Mouse (Mus musculus) gastrocnemius, postnatal 10 days (tissue): Measurements from ENCODE around the gene Fgf11. TPM values are rescaled to one million over a fixed set of nuclear protein-coding genes. Genes with fewer than 3 reads are reported as not detected.
A peak's percentile ranks its signal among the peaks of the same experiment; 100 is the strongest.

ENCODE experiments used
- DNase-seq: peaks from one replicate; pipeline ENCODE4 v3.0.0; 2021; ENCODE audit warnings: mixed read lengths
- total RNA-seq, 2 experiments: library from RNA; stranded (reverse); gene quantifications; 2 replicates each; pipeline ENCODE4 v1.2.3; 2021

Gene Fgf11
- total RNA-seq, 2 experiments from 2014 or later: 10.5 to 12.2 TPM

GRCm38 (mm10) chr11:69816520-69816919 lies 14.9 kb upstream of the Fgf11 start:
- no peak for DNase-seq

DNA sequence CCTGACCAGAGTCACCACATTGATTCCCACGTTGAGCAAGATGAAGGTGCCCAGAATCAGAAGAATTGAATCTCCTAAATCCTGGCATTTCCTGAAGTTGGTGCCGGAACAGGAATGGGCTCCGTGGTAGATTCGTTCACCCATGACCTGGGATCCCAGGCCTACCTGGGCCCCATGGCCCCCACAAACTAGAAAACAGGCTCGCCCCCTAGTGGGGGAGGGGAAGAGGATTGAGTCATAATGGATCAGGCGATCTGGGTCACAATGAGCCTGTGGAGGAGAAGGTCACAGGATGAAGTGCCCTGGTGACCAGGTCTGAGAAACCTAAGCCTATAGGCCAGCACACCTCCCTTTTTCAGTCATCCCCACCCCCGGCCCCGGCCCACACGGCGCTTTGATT lies 13.5 kb upstream of the Fgf11 start, which contains the start of gene Gm39566:
Gene Gm39566, minus strand, starts transcription at position 144 of the 400 bp plus-strand sequence.
- DNase-seq: no peak

- DNase-seq: no peak
Observed at GRCm38 (mm10) chr11:69810280-69810679, 8.6 kb upstream of the Fgf11 start.

GRCm38 (mm10) chr11:69807641-69808040 lies 6.0 kb upstream of the Fgf11 start:
- no peak for DNase-seq

DNA sequence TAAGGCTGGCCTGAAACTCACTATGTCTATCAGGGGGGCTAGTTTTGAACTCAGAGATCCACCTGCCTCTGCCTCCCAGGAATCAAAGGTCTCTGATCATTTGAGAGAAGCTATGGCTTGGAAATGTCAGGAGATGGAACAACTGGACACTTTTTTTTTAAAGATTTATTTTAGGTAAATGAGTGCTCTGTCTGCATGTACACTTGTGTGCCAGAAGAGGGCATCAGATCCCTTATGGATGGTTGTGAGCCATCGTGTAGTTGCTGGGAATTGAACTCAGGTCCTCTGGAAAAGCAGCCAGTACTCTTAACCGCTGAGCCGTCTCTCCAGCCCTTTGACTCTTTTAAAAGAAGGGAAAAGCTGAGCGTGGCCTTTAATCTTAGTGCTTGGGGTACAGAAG lies 4.7 kb upstream of the Fgf11 start:
- no peak for DNase-seq

DNA sequence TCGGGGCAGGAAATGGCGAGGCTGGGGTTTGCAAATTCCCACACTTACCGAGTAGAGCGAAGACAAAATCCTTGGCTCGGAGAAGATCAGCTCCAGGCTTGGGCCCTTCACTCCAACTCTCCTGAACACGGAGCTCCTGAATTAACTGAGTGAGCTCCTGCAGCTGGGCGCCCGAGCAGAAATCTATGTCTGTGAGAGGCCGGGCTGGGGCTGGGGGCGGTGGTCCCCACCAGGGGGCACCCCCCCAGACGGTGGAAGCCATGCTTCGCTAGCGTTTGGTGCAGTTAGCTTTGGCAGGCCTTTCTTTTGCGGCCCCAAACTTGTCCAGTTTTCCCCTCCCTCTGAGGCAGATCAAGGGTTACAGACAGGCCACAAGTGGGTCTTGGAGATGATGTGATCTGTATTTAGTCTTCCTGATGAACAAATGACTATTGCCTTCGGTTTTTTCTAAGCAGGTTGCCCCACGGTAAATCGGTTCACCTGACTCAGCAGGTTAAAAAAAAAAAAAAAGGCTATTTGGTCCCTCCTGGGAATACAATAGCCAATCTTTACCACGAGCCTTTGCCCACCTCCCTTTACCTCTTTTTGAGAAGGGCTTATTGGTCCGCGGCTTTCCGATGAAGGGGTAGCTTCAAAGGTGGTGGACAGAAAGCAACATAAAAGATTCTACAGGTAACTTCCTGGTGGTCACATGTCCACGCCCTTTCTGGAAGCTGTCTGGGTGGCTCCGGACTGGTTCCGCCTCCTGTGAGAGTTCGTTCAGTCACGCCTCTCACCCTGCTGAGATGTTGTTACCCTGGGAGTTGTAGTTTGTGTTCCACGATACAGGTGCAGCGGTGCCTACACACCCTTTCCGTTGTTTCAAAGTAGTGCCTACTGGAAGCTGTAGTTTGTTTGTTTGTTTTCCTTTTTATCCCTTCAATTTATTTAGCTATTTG lies 3.6 kb upstream of the Fgf11 start, which contains the start of gene Tmem102:
Gene Tmem102, minus strand, starts transcription at position 653 of the 938 bp plus-strand sequence.
- DNase-seq: no peak

DNA sequence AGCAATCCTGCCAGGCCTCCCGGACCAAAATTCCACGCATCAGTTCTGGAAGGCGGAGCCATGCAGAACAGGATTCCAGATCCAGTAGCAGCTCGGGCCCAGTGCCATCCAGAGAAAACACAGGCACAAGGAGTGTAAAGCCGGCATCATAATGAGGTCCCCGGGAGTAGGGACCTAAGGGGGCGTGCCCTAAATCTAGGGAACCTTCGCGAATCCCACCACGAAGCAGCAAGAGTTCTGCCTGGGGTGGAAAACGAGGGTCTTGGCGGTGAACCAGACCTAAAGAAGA lies 2.9 kb upstream of the Fgf11 start:
- peak; percentile 45 for DNase-seq

GRCm38 (mm10) chr11:69803786-69804651 lies 2.4 kb upstream of the Fgf11 start:
- peak; percentile 76 for DNase-seq

GRCm38 (mm10) chr11:69803328-69803727 lies 1.7 kb upstream of the Fgf11 start:
- DNase-seq: no peak

- peak; percentile 88 for DNase-seq
Observed at GRCm38 (mm10) chr11:69802648-69803105, 1.0 kb upstream of the Fgf11 start.

DNA sequence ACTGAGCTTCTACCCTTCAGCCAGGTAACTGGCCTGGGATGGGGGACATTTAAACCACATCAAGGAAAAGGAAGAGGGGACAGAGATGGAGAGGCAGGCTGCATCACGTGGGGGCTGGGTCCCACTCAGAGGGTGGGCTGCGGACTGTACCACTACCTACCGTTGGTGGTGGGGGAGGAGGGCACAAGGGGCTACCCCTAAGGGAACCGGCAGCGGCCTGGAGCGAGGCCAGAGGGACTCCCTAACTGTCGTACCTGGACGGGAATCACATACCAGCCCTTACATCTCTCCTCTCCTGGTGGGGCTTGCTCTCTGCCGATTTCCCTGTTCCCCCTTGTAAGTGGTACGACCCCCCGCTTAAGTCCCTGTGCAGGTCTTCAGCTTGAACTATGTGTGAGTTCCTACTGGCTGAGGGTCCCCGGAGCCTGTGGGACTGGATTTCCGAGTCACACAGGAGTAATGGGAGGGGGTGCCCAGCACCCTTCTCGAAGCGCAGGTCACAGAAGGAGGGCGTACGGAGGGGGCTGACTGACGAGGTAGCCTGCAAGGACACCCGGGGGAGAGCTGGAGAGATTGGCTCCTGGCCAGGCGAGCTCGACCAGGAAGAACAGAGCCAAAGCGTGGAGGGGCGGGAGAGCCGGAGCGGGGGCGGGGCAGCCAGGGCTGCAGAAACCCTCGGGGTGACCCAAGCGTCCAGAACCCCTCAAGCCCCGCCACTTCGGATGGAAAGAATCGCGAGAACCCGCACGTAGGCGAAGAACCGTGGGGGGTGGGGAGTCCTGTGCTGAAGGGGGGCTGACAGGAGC lies 1.1 kb downstream of the Fgf11 start:
- peak; percentile 79 for DNase-seq

- DNase-seq: peak; percentile 79
Observed at GRCm38 (mm10) chr11:69800138-69800391, 1.6 kb downstream of the Fgf11 start.

GRCm38 (mm10) chr11:69799394-69800137 lies 2.1 kb downstream of the Fgf11 start:
- DNase-seq: no peak

DNA sequence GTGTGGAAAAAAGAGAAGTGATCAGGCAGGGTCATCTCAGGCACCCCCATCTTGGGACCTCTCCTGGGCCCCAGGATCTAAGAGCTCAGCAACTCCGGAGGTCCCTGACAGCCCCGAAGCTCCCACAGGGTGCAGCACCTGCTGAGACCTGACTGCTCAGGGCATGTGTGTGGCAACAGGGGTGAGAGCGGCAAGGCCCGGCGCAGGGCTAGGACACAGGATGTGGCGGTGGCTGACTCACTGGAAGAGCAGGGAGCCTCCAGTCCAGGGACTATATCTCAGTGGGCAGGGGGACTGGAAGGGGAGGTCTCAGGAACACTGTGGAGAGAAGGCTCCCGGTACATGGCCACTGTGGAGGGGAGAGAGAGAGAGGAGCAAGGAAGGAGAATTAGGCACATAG lies 3.7 kb downstream of the Fgf11 start:
- no peak for DNase-seq

DNA sequence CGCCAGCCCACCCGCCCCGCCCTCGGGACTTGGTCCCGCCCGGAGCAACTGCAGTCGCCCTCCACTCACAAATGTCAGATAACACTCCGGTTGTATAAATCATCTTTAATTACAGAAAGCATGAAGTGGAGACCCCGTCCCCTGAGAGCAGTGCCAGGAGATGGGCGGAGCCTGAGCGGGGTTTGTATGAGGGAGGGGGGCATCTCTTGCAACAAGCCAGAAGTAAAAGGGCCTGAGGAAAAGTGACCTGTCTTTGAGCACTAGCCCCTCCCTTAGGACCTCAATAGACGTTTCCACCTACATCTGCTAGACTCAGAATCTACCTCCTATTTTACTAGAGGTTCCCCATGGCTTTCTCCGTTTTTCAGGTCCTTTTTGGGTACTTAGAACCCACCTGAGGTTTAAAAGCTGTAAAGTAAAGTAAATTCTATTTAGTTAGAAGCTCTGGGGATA lies 5.6 kb downstream of the Fgf11 start:
- DNase-seq: no peak

DNA sequence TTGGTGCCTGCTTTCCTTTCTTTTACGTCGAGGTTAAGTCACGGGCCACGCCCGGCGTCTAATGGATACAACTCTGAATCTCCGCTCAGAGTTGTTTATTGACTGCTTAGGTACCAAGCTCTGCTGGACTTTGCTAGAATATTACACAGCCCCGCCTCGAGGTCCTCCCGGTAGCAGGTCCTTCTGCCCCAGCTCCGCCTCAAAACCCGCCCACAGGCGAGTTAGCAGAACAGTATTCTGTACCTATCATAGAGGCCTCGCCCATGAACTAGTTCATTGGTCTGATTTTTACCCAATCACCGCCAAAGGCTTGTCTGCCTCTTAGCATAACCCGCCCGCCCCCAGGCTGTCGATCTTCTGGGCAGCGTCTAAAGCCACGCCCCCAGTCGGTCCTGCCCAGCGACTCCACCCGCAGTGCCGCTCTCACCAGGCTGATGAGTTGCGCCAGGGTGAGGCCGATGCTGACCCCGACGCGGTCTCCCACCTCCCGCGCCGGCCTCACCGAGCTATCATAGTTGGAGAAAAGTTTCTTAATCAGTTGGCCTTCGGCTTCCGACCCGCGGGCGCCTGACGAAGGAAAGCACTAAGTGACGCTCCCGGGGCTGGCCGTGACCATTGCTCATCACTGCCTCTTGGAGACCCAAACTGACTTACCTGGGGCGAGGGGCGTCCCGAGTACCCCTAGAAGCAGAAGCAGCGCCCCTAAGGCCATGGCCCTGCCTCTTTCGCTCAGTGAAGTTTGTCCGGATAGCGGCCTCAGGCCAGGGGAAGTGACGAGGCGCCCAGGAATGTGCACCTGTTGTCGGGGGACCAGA lies 6.3 kb downstream of the Fgf11 start, which contains the start of gene Chrnb1:
Gene Chrnb1, minus strand, starts transcription at position 776 of the 815 bp plus-strand sequence.
- peak; percentile 88 for DNase-seq

GRCm38 (mm10) chr11:69793429-69793828 lies 8.2 kb downstream of the Fgf11 start:
- no peak for DNase-seq

DNA sequence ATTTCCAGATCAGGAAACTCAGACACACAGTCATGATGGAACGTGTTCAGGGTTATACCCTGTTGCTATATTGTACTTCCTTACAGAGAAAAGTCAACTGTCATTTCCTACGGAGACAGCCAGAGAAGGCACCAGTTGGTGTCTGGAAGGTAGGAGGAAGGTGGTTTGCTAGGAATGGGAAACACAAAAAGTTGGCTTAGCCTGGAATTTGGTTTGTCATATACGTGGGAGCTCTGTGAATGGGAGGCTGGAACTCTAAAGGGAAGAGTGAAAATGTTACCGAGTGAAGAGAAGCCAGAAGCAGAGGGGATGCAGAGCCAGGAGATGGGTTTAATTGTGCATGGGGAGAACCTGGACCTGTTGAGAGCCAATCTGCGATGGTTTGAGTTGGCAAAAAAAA lies 10.2 kb downstream of the Fgf11 start:
- DNase-seq: no peak

DNA sequence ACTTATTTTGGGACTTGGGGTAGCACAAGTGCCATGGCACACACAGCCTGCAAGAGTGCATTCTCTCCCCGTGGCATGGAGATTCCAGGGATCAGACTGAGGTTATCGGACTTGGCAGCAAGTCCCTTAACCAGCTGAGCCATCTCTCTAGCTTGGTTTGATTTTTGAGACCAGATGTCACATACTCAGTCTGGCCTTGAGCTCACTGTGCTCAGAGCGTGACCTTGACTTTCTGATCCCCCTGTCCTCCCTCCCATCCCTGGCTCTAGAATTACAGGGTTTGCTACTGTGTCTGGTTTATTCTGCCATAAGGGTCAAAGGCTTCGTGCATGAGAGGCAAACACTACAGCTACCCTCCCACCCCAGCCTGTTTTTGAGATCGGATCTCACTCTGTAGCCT lies 12.2 kb downstream of the Fgf11 start:
- DNase-seq: no peak

- DNase-seq: no peak
Observed at GRCm38 (mm10) chr11:69787306-69787705, 14.4 kb downstream of the Fgf11 start.
